Mouse (Mus musculus): ENCODE data around the gene Rapgef3.

- TF ChIP-seq CTCF (IDR thresholded peaks at IDR 0.05), result no peak
- TF ChIP-seq EP300 (IDR thresholded peaks at IDR 0.05), result no peak
Measured at GRCm38 (mm10) chr15:97748309-97748708, 19.5 kb downstream of the Rapgef3 start.

All from lung, postnatal 0 days (tissue).